Mouse (Mus musculus): ENCODE measurements around the gene As3mt. TPM values are rescaled to one million over a fixed set of nuclear protein-coding genes. Genes with fewer than 3 reads are reported as not detected.

Gene As3mt
- polyA plus RNA-seq (2017; shearing (Covaris generic)) = 16.2 TPM

GRCm38 (mm10) chr19:46707296-46708151, at the start of gene As3mt:
As3mt (plus strand) TSS chr19:46707458.

GRCm38 (mm10) chr19:46672766-46673418, 34.4 kb upstream of the As3mt start, which contains the start of gene Cyp17a1:
Cyp17a1 (minus strand) TSS chr19:46673172.

GRCm38 (mm10) chr19:46689460-46690372, 17.5 kb upstream of the As3mt start, which contains the start of gene Borcs7:
Borcs7 (plus strand) TSS chr19:46689906.

GRCm38 (mm10) chr19:46761247-46761946, 54.1 kb downstream of the As3mt start, which contains the start of gene Cnnm2:
Cnnm2 (plus strand) TSS chr19:46761596.

Other genes starting within 250 kb of the As3mt start
- gene Trim8, start 205.8 kb upstream of the As3mt start, polyA plus RNA-seq (2017; shearing (Covaris generic)) = 25.0 TPM
- 22.9 TPM for gene Arl3, start 134.3 kb upstream of the As3mt start, polyA plus RNA-seq (2017; shearing (Covaris generic))
- 18.2 TPM for gene Sfxn2, start 134.1 kb upstream of the As3mt start, polyA plus RNA-seq (2017; shearing (Covaris generic))
- gene Wbp1l, start 108.4 kb upstream of the As3mt start, polyA plus RNA-seq (2017; shearing (Covaris generic)) = 77.0 TPM
- not detected for gene Cyp17a1, start 34.3 kb upstream of the As3mt start, polyA plus RNA-seq (2017; shearing (Covaris generic))
- 7.5 TPM for gene Borcs7, start 17.6 kb upstream of the As3mt start, polyA plus RNA-seq (2017; shearing (Covaris generic))
- 0.99 TPM for gene Cnnm2, start 54.1 kb downstream of the As3mt start, polyA plus RNA-seq (2017; shearing (Covaris generic))